14 mouse cellular contexts compared by ENCODE assay signal in the genomic region with DNA sequence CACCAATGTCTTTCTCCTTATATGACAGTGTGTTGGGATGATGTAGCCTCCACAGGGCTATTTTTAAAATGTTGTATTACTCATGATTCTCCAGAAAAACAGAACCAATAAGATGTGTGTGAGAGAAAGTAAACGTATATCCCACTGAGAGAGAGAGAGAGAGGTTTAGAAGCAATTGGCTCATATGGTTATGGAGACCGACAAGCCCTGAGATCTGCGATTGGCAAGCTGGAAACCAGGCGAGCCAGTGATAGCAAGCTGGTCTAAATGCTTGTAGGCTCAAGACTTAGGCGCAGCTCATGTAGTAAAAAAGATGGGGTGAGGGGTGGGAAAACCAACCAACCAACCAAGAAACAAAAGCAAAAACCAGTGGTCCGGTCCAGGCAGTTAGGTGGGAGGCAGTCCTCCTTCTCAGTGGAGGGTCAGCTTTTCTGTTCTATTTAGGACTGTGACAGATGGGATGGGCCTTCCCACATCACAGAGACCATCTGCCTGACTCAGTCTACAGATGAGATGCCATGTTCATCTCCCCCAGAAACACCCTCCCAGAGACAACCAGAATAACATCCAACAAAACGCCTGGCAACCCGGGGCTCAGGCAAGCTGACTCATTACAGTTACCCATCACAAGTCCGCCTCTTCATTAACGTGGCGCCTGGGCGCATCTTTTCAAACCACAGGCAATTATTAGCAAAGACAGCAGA. TPM values are rescaled to one million over a fixed set of nuclear protein-coding genes. Genes with fewer than 3 reads are reported as not detected.
DNase-seq lines count a peak whose midpoint lies in the region; ATAC-seq and TF ChIP-seq lines count a peak whose summit lies in the region.
"Had no signal": no experiment of that assay in that cellular context is flagged by ENCODE, and none has a peak within 500 bp of the region (broad histone marks: within the 10 kb centered on the region; RNA-seq: fewer than 3 reads in every experiment).

No protein-coding gene starts in this region.

- peak; percentile 51; the same call in 1 of the 2 replicates for TF ChIP-seq POLR2A in cortical plate, adult 2 months (IDR thresholded peaks at IDR 0.05; ENCODE audit: extremely low read depth, insufficient read depth, low read length)

- no peak for ATAC-seq in monocyte, adult 5-6 weeks (replicated peaks; ENCODE audit: insufficient number of reproducible peaks, low FRiP score, low TSS enrichment, poor library complexity, severe bottlenecking)
- no peak for ATAC-seq in inflammation-experienced regulatory T-cells, adult 6 months
- ATAC-seq: forebrain, embryonic 13.5 days had no signal

- DNase-seq in cerebellum, adult 11-12 months: peak; percentile 61
- no peak for DNase-seq in cerebellum, adult 8-10 months
- peak; percentile 46 to 51 for DNase-seq in layer of hippocampus, postnatal 25 days (ENCODE audit: extremely low spot score in 1 of 2, low spot score in 1 of 2)
- peak; percentile 90 to 91 for DNase-seq in right cerebral cortex, adult 2 months (ENCODE audit: low spot score in 2 of 2)
- no peak for DNase-seq in heart, adult 9 months (ENCODE audit: low spot score in 2 of 2)
- DNase-seq: adrenal gland, postnatal 14 days; kidney, adult 18-20 months; thymus, postnatal 14 days had no signal

- H3K4me1 ChIP-seq in cortical plate, adult 2 months (ENCODE audit: control insufficient read depth, insufficient read depth, low read length): peaks cover 11% of the 10 kb centered on the region

- H3K27ac ChIP-seq in cortical plate, adult 2 months (ENCODE audit: insufficient read depth, low read length): peak overlapping the region; percentile 73
- H3K27ac ChIP-seq: forebrain, embryonic 13.5 days; macrophage had no signal

- no peak overlapping the region for H3K4me3 ChIP-seq in cortical plate, adult 2 months (ENCODE audit: insufficient read depth, low read length)
- H3K4me3 ChIP-seq: forebrain, embryonic 13.5 days had no signal

- TF ChIP-seq CTCF in cortical plate, adult 2 months (IDR thresholded peaks at IDR 0.05; ENCODE audit: extremely low read depth, insufficient read depth, low read length): no peak

RNA-seq across cellular contexts. Expression of gene Tmod1, which starts 22.7 kb away (rescaled TPM):
- polyA plus RNA-seq in cortical plate, adult 2 months (2012; rRNA removed): 48.2 and 50.9 TPM in 2 replicates
- total RNA-seq in layer of hippocampus, postnatal 25 days (2021): 10 to 100 TPM; 20.7 to 20.9 TPM
- 0.39 to 2.5 TPM (median 1.6 TPM) in 3 replicates for total RNA-seq in monocyte, adult 5-6 weeks (2017)
- 1 to 10 TPM in 2 of 3 experiments, not detected in 1; 4.1 to 5.1 TPM for polyA plus RNA-seq in inflammation-experienced regulatory T-cells, adult 6 months (2017; shearing (Covaris generic))
- polyA plus RNA-seq: liver, adult 2 months had no signal

Comparison
In these comparisons a context has a peak if more than half of its experiments do, and no peak if none do; other contexts are left out.
1. DNase-seq: peak in cerebellum, adult 11-12 months (single experiment), layer of hippocampus, postnatal 25 days (2 of 2) and right cerebral cortex, adult 2 months (2 of 2); none in cerebellum, adult 8-10 months (single experiment) and heart, adult 9 months (0 of 2).